Mouse (Mus musculus) neural tube, embryonic 11.5 days (tissue): ENCODE measurements around the gene Dock8. TPM values are rescaled to one million over a fixed set of nuclear protein-coding genes. Genes with fewer than 3 reads are reported as not detected.

Experiments used
- ATAC-seq: fragments of 200-750 bp; cut with Nextera tagmentation; 2 replicates; pipeline ENCODE4 v1.8.0; 2017; ENCODE audit warnings: moderate number of reproducible peaks, mild to moderate bottlenecking, moderate TSS enrichment, moderate library complexity; ENCODE audit not compliant: insufficient read depth, low FRiP score, low TSS enrichment
- DNase-seq: peaks from one replicate; pipeline ENCODE4 v3.0.0-alpha.2; 2015; ENCODE audit warnings: low spot score
- H3K27ac ChIP-seq: fragments of 300-500 bp; sonication (generic); 2 replicates; pipeline ENCODE4 v1.5.1; 2014; ENCODE audit warnings: low read depth, mild to moderate bottlenecking, low read length
- H3K27me3 ChIP-seq: fragments of 300-500 bp; sonication (generic); 2 replicates; pipeline ENCODE4 v1.6.1; 2014; ENCODE audit warnings: mild to moderate bottlenecking, low read length, mixed read lengths; ENCODE audit not compliant: control insufficient read depth, insufficient read depth
- H3K36me3 ChIP-seq: fragments of 300-500 bp; sonication (generic); 2 replicates; pipeline ENCODE4 v1.6.1; 2014; ENCODE audit warnings: mild to moderate bottlenecking, low read length, moderate library complexity, mixed read lengths; ENCODE audit not compliant: control insufficient read depth, insufficient read depth
- H3K4me1 ChIP-seq: fragments of 300-500 bp; sonication (generic); 2 replicates; pipeline ENCODE4 v1.6.1; 2014; ENCODE audit warnings: low read length, mixed read lengths; ENCODE audit not compliant: control insufficient read depth, insufficient read depth
- H3K4me2 ChIP-seq: fragments of 300-500 bp; sonication (generic); 2 replicates; pipeline ENCODE4 v1.6.1; 2014; ENCODE audit warnings: low read depth, mild to moderate bottlenecking, moderate library complexity
- H3K4me3 ChIP-seq: fragments of 300-500 bp; sonication (generic); 2 replicates; pipeline ENCODE4 v1.5.1; 2014; ENCODE audit warnings: low read depth, low read length
- H3K9ac ChIP-seq: fragments of 300-500 bp; sonication (generic); 2 replicates; pipeline ENCODE4 v1.6.1; 2014; ENCODE audit warnings: mild to moderate bottlenecking, low read length
- H3K9me3 ChIP-seq: fragments of 300-500 bp; sonication (generic); 2 replicates; pipeline ENCODE4 v1.6.1; 2016; ENCODE audit warnings: low read length; ENCODE audit not compliant: control insufficient read depth
- WGBS: fragments of 180-500 bp; shearing (Covaris S2); extraction: QIAGEN DNeasy Blood & Tissue Kit; methylation state at CpG from one replicate; pipeline ENCODE4 v1.1.7; 2014; 5-methylcytosine and 5-hydroxymethylcytosine counted together
- polyA plus RNA-seq: library from polyadenylated mRNA; unstranded; fragments of >200 nt; fragmentation: Nextera tagmentation; extraction: Ambion mirVana; gene quantifications from 2 replicates; pipeline ENCODE4 v1.2.1, GENCODE M21; 2014

The Dock8 gene
- polyA plus RNA-seq, 1 experiment from 2014 or later: 1.4 TPM

DNA sequence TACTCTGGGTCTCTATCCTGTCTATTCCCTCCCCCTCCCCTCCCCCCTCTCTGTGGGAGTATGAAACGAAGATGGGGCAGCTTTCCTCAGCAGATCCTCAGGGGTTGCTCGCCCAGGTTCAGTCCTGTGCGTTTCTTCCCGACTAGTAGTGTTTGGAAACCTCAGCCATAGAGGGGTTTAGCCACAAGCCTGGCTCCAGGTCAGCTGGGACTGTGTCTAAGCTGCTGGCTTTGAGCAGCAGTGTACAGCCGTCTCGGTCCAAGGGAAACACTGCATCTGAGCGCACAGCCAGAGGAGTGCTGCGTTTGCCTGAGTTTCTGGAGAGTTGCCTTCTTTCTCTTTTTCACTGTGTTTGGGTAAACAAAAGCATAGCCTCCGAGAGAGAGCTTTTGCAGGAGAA is 61.0 kb downstream of the Dock8 start:
- no peak for ATAC-seq
- no peak for DNase-seq

DNA sequence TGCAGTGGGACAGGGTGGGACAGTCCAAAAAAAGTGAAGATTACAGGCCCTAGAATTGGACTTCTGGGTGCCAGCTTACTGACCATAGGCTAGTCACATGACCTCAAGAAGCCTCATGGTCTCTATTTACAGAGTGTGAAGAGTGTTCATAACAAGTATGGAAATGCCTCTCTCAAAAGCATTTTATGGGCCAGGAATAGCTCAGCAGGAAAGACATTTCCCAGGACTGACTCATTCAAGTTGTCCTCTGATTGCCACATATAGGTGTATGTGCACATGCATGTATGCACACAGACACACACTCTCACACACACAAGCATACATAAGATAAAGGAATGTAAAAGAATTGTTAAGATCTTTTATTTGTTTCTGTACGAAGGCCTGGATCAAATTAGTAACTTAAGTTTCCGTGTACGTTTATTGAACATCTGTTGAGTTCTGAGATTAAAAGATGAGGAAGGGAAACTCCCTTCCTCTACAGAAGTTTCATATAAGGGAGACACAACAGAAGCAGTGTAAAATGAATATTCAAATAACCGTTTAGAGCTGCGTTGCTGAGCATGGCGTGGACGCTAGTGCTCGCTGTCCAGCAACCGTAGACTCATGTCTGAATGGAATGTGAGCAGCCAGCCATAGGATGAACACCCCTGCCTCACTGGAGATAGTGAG is 63.0 kb downstream of the Dock8 start:
- 94% methylated on average over 9 of the region's 9 CpGs for WGBS

More for the DNA sequence above, 61.0 kb downstream of the Dock8 start:
- WGBS: 41% methylated on average over 9 of the region's 9 CpGs
- Histone ChIP-seq H3K4me1 (no peaks in the 10 kb centered on the region), H3K27ac (no peak overlapping the region), H3K9ac (no peak overlapping the region), H3K4me2 (no peak overlapping the region), H3K9me3 (no peaks in the 10 kb centered on the region), H3K36me3 (no peaks in the 10 kb centered on the region), H3K27me3 (no peaks in the 10 kb centered on the region), H3K4me3 (no peak overlapping the region)

DNA sequence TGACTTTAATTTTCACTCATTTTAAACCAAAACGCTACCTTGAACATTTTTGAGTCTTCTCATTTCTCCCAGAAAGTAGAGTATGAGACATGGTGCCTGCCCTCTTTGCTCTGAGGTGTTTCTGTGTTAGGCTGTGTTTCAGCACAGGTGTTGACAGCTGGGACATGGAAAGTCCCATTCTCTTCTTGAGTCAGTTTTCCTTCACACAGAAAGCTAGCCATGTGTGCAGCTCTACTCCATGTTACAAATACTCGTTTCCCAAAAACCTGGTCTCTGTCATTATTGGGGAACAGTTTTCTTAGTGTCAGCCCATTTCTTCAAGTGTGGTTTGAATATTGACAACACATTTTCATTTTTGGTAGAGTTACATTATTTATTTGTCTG is 63.5 kb downstream of the Dock8 start:
- H3K9me3 ChIP-seq: no peaks in the 10 kb centered on the region
- no peaks in the 10 kb centered on the region for H3K27me3 ChIP-seq
- H3K27ac ChIP-seq: no peak overlapping the region
- no peak overlapping the region for H3K9ac ChIP-seq
- 88% methylated on average over 2 of the region's 2 CpGs for WGBS
- H3K4me2 ChIP-seq: no peak overlapping the region
- H3K4me1 ChIP-seq: no peaks in the 10 kb centered on the region
- ATAC-seq (no peak), DNase-seq (no peak)
- no peak overlapping the region for H3K4me3 ChIP-seq
- H3K36me3 ChIP-seq: no peaks in the 10 kb centered on the region

More for the DNA sequence above, 63.0 kb downstream of the Dock8 start:
- H3K4me2 ChIP-seq: no peak overlapping the region
- no peaks in the 10 kb centered on the region for H3K9me3 ChIP-seq
- no peak overlapping the region for H3K9ac ChIP-seq
- DNase-seq (no peak), ATAC-seq (no peak)
- no peak overlapping the region for H3K4me3 ChIP-seq
- no peaks in the 10 kb centered on the region for H3K27me3 ChIP-seq
- no peaks in the 10 kb centered on the region for H3K4me1 ChIP-seq
- no peak overlapping the region for H3K27ac ChIP-seq
- no peaks in the 10 kb centered on the region for H3K36me3 ChIP-seq

DNA sequence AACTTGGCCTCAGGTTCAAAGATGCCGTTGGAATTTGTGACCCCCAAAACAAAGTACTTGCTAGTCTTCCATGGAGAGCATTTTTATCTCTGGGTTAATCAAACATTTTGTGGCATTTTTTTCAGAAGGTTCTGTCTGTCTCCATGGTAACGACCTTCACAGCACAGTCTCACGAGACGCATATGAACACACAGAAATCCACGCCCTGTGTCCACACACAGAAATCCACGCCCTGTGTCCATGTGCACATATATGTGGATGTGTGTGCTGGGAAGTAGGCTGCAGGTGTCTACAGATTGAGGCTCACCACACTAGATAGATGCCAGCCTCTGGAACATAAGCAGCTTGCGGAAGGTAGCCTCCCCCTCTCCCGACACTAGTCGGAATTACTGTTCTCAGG is 66.9 kb downstream of the Dock8 start:
- H3K4me3 ChIP-seq: no peak overlapping the region
- H3K4me2 ChIP-seq: no peak overlapping the region
- DNase-seq (no peak), ATAC-seq (no peak)
- H3K4me1 ChIP-seq: no peaks in the 10 kb centered on the region
- H3K27me3 ChIP-seq: no peaks in the 10 kb centered on the region
- H3K9me3 ChIP-seq: no peaks in the 10 kb centered on the region
- WGBS: 84% methylated on average over 9 of the region's 9 CpGs
- H3K9ac ChIP-seq: no peak overlapping the region
- H3K36me3 ChIP-seq: no peaks in the 10 kb centered on the region
- no peak overlapping the region for H3K27ac ChIP-seq

DNA sequence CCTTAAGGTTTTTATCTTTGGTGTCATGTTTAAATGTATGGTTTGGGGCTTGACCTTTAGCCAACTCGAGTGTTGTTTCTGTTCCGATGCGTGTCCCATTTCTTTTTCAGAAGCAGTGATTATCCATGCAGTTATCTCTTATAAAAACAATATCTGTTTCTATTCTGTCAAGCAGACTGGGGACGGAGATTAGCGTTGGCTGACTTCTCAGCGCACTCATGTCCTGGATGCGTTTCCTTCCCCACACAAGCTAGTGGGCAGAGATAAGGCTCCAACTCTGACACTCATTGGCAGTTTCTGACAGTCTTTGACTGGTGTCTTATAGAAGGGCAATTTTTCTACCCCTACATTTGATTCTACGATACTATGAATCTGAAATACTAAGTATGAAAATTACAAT is 69.2 kb downstream of the Dock8 start:
- H3K36me3 ChIP-seq: no peaks in the 10 kb centered on the region
- no peak overlapping the region for H3K27ac ChIP-seq
- no peak overlapping the region for H3K4me3 ChIP-seq
- H3K9ac ChIP-seq: no peak overlapping the region
- H3K27me3 ChIP-seq: no peaks in the 10 kb centered on the region
- H3K9me3 ChIP-seq: no peaks in the 10 kb centered on the region
- no peaks in the 10 kb centered on the region for H3K4me1 ChIP-seq
- 88% methylated on average over 8 of the region's 8 CpGs for WGBS
- ATAC-seq: no peak
- H3K4me2 ChIP-seq: no peak overlapping the region
- no peak for DNase-seq

DNA sequence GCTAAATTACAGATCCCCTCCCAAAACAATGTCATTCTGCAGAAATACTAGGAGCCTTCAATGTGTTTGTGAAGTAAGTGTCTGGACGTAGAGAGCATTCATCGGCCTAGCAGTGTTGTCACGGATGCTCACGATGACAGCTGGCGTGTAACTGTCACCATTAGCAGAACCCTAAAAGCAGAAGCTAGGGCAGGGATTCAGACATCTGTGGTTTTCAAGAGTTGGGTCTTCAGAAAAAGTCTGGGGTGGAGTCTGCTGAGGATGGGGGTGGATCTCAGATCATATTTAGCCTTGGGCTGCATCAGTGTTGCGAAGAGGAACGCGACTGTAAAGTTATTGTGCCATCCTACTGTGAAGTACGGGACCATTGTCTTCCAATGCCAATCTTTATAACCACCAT is 73.2 kb downstream of the Dock8 start:
- Histone ChIP-seq H3K4me2 (no peak overlapping the region), H3K9ac (no peak overlapping the region), H3K27me3 (no peaks in the 10 kb centered on the region), H3K9me3 (no peaks in the 10 kb centered on the region), H3K27ac (no peak overlapping the region), H3K4me3 (no peak overlapping the region), H3K4me1 (no peaks in the 10 kb centered on the region), H3K36me3 (no peaks in the 10 kb centered on the region)
- WGBS: 95% methylated on average over 9 of the region's 9 CpGs
- no peak for DNase-seq
- no peak for ATAC-seq

DNA sequence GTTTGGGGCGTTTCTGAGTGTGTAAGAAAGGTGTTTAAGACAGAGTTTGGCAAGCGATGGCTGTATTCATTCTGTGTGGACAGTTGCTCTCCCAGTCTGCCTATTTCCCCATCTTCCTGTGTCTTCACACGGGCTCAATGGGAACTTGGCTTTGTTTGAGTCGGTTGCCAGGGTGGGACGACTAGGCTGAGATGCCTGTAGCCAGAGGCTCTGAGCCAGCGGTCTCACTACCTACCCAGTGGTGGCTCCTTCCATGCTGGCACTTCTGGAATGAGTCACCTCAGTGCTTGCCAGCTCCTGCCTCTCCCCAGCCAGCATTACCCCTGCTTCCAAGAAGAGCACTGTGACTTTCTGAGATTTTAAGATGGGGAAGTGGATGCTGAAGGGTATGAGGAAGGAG is 75.4 kb downstream of the Dock8 start:
- DNase-seq (no peak), ATAC-seq (no peak)
- Histone ChIP-seq H3K27ac (no peak overlapping the region), H3K9ac (no peak overlapping the region), H3K4me2 (no peak overlapping the region), H3K4me3 (no peak overlapping the region), H3K9me3 (no peaks in the 10 kb centered on the region), H3K4me1 (no peaks in the 10 kb centered on the region), H3K36me3 (no peaks in the 10 kb centered on the region), H3K27me3 (no peaks in the 10 kb centered on the region)
- 82% methylated on average over 6 of the region's 6 CpGs for WGBS

DNA sequence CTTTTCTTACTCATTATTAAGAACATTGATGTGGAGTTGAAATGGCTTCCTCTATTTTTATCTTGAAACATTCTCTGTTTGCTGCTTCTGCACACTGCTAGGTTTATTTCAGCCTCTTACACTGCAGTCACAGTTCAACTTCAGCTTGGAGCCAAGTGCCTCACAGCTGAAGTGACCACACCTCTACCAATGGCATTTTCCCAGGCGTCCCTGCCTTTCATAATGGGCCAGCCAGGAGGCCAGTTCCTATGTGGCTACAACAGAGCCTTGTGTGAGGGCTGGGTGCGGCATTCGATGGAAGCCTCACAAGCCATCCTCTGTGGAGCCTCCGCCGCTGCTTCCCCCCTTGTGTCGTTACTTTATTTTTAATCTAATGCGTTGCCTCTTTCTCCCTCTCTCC is 78.3 kb downstream of the Dock8 start:
- no peak overlapping the region for H3K9ac ChIP-seq
- H3K4me3 ChIP-seq: no peak overlapping the region
- no peaks in the 10 kb centered on the region for H3K36me3 ChIP-seq
- no peak overlapping the region for H3K27ac ChIP-seq
- no peaks in the 10 kb centered on the region for H3K27me3 ChIP-seq
- WGBS: 84% methylated on average over 7 of the region's 7 CpGs
- no peak overlapping the region for H3K4me2 ChIP-seq
- H3K4me1 ChIP-seq: no peaks in the 10 kb centered on the region
- no peaks in the 10 kb centered on the region for H3K9me3 ChIP-seq
- DNase-seq: no peak
- no peak for ATAC-seq

DNA sequence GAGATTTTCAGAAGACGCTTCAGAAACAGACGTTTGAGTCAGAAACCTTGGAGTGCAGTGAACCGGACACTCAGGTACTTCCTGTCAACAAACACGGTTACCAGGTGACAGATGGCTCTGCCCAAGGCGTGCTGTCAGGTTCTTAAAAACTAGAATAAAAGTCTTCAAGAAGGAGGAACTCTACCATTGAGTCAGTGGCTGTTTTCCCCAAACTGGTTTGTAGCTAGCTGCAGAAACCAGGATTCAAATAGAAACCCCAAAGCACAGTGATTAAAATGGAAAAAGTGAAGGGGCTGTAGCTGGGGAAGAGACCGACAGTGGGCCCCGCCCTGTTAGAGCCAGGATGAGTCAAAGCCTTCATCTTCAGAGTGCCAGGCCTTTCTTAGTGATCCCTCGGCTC is 78.8 kb downstream of the Dock8 start:
- WGBS: 79% methylated on average over 8 of the region's 8 CpGs
- Histone ChIP-seq H3K27me3 (no peaks in the 10 kb centered on the region), H3K9me3 (no peaks in the 10 kb centered on the region), H3K9ac (no peak overlapping the region), H3K4me2 (no peak overlapping the region), H3K4me1 (no peaks in the 10 kb centered on the region), H3K36me3 (no peaks in the 10 kb centered on the region), H3K4me3 (no peak overlapping the region), H3K27ac (no peak overlapping the region)
- DNase-seq (no peak), ATAC-seq (no peak)
